Mouse (Mus musculus) gastrocnemius, postnatal 14 days (tissue): ENCODE measurements around the gene Ranbp6. TPM values are rescaled to one million over a fixed set of nuclear protein-coding genes. Genes with fewer than 3 reads are reported as not detected.
A peak's percentile ranks its signal among the peaks of the same experiment; 100 is the strongest.

Source experiments
- DNase-seq: peaks from one replicate; pipeline ENCODE4 v3.0.0; 2021; ENCODE audit warnings: mixed read lengths
- intact Hi-C: fragments of 180-260 bp; cut with DNase I; formaldehyde crosslinking; loops from one replicate; pipeline ENCODE4 v1.15.1; 2025; ENCODE audit warnings: low total_unique reads
- long read RNA-seq, 2 experiments: library from polyadenylated mRNA; stranded (forward); transcript quantifications; one replicate each; pipeline ENCODE4 v2.0.0; 2021
- total RNA-seq, 2 experiments: library from RNA; stranded (reverse); gene quantifications; 2 replicates each; pipeline ENCODE4 v1.2.3; 2021

Gene Ranbp6
- 1 to 10 TPM; 8.0 to 8.1 TPM for total RNA-seq
- long read RNA-seq, experiment 1, full-length matches to known transcripts, result 5 of 5 reads
- long read RNA-seq, experiment 1, partial matches to known transcripts, result 0 of 5 reads
- long read RNA-seq, experiment 1, other reads (novel, unspliced or antisense), result 0 of 5 reads
- long read RNA-seq, experiment 2, full-length matches to known transcripts, result 11 of 11 reads
- long read RNA-seq, experiment 2, partial matches to known transcripts, result 0 of 11 reads
- long read RNA-seq, experiment 2, other reads (novel, unspliced or antisense), result 0 of 11 reads

- DNase-seq, result peak; percentile 92
- intact Hi-C loops, result no loop called here
These were observed at the start of gene Ranbp6 for GRCm38 (mm10) chr19:29812581-29813460. Gene Ranbp6, minus strand, starts transcription at chr19:29812974.

GRCm38 (mm10) chr19:29860816-29861215 is 48.0 kb upstream of the Ranbp6 start:
- DNase-seq, result no peak
- intact Hi-C loops, result no loop called here

- intact Hi-C loops, result no loop called here
These were observed 44.5 kb upstream of the Ranbp6 start for GRCm38 (mm10) chr19:29857267-29857666.

GRCm38 (mm10) chr19:29853711-29854110 is 40.9 kb upstream of the Ranbp6 start:
- intact Hi-C loops, result no loop called here
- DNase-seq, result peak; percentile 9

More at GRCm38 (mm10) chr19:29857267-29857666, 44.5 kb upstream of the Ranbp6 start:
- DNase-seq, result no peak

DNA sequence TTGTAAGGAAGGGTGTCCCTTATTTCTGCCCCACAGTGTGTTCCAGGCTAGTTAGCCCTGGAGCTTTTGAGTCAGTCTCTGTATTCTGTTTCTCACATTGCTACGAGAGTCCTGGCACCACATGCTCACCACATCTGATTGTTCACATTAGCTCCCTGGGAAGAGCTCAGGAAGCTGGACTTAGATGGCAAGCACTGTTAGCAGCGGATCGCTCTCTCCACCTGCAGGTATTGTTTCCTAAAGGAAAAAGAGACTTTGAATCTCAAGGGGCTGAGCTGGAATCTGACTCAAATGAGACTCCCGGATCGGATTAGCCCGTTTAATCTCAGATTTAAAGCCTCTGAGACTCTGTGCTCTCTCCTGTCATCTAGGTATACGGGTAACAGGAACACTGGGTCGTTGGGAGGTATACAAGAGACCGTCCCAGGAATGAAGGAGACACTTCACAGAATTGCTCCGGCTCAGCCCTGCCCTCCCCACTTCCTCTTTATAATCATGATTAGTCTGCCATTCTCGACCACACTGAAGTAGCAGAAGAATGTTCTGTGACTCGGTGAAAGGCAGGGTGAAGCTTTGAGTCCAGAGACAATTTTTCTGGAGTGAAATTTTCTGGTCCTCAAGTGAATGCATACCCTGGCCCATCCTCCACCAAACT is 38.4 kb upstream of the Ranbp6 start:
- DNase-seq, result no peak
- intact Hi-C loops, result no loop called here

- no peak for DNase-seq
- intact Hi-C loops, result no loop called here
These were observed 37.3 kb upstream of the Ranbp6 start for GRCm38 (mm10) chr19:29849924-29850551.

DNA sequence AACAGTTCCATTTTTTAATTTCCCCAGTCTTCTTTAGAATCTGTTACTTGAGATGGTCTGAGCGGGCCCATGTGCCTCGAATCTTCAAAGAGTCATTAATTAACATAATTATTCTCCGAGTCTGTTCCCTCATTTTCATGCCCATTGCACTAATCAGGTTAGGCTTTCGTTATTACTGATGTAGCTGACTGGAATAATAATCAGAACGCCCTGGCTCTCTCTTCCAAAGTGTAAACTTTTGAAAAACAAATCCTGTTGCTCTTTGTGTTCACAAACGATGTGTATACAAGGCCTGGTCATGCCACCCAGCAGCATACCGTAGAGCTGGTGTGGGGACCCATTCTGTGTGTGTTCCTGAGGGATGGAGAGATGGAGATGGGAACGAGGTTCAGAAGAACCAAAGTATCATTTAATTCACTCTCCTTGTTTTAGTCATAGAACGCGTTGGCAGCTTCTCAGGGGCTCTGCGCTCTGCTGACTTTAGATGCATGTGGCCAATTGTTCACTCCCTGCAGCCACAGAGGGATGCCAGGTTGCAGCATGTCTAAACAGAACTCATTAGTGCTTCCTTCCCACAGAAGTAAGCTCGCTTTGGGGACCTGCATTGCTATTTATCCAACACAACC is 31.4 kb upstream of the Ranbp6 start:
- intact Hi-C loops, result no loop called here
- peak; percentile 37 for DNase-seq

DNA sequence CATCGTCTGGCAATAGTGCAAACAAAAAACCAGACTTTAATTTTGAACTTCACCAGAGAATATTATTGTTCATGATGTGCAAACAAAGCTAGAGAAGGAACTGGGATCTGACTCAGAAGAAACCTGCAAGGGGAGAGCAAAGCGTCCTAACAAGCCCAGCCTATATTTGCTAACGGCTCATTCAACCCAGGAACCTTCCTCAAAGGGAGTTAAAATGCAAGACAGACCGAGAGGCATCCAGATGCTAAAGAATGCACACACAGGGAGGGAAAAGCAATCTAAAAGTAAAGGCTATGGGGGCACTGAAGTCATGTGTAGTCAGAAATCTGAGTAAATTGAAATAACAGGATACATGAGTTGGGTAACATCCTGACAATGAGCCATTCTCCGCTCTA is 30.9 kb upstream of the Ranbp6 start:
- no peak for DNase-seq
- intact Hi-C loops, result no loop called here

GRCm38 (mm10) chr19:29842973-29843372 is 30.2 kb upstream of the Ranbp6 start:
- intact Hi-C loops, result no loop called here
- no peak for DNase-seq

GRCm38 (mm10) chr19:29840642-29841041 is 27.9 kb upstream of the Ranbp6 start:
- DNase-seq, result peak; percentile 12

DNA sequence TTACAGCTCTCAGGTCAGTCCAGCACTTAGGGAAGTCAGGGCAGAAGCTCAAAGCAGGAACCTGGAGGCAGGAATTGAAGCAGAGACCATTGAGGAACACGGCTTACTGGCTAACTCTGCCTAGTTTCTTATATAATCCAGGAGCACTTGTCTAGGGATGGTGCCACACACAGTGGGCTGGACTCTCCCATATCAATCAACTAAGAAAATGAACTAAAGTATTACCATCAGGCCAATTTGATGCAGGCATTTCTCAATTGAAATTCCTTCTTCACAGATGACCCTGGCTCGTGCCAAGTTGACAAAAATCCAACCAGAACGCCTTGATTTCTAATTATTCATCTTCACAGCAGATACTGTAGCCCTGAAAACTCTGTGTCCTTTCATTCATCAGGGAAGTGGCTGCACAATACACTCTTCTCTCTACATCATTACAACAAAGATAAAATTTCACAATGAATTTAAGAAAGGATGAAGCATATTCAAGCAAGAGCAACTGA is 25.9 kb upstream of the Ranbp6 start:
- intact Hi-C loops, result no loop called here
- no peak for DNase-seq

More at GRCm38 (mm10) chr19:29840642-29841041, 27.9 kb upstream of the Ranbp6 start:
- intact Hi-C loops, result no loop called here

DNA sequence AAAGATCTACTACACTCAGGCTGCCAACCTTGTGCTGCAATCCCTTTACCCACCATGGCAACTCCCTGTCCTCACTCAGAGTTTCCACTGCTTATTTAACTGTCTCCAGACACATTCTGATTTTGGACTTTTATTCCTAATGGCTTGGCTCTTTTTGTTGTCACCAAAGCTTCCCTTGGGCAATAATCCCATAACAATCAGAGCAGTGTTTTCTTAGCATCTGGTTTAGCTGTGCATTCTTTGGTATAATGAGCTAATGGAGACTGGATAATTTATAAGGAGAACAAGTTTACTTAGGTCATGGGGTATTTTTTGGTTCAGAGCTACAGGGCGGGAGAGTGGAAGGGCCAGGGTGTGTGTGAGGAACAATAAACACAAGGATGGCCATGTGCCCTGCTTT is 25.4 kb upstream of the Ranbp6 start:
- DNase-seq, result no peak
- intact Hi-C loops, result no loop called here

DNA sequence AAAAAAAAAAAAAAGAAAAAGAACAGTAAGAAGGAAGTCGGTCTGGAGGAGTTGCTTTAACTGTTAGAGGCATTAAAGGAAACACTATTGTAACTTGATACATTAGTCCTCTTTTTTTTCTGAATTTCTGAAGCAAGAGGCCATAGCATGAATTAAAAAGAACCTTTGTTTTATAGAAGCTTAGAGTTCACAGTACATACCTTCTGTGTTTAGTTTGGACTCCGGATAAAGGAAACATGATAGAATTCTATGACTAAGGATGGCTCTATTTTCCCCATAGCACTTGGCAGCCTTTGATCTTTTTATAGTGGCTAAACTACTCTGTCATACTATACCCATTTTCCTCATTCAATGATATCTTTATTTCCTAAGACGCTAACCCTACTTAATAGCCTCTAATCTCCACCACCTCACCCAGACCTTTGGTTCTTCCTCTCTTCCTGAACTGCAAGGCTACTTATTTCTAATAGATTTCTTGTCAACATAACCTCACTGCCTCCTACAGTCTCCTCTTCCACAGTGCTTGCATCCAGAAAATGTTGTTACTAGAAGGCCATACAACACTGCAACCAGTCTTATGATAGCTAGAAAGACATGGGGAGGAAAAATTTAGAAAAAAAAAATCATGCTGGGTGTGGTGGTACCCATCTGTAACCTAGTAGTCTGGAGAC is 22.7 kb upstream of the Ranbp6 start:
- intact Hi-C loops, result no loop called here

DNA sequence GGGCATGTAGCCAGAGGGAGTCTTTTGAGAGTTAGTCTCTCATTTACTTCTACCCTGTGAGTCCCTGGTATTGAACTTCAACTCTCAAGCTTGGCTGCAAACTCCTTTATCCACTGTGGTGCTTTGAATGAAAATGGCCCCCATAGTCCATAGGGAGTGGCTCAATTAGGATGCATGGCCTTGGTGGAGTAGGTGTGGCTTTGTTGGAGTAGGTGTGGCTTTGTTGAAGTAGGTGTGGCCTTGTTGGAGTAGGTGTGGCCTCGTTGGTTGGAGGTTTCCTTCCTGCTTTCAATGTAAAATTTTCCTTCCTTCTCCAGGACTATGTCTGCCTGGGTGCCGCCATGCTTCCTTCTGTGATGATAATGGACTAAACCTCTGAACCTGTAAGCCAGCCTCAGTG is 18.1 kb upstream of the Ranbp6 start:
- no peak for DNase-seq
- intact Hi-C loops, result no loop called here

More for the DNA sequence above, 22.7 kb upstream of the Ranbp6 start:
- no peak for DNase-seq

DNA sequence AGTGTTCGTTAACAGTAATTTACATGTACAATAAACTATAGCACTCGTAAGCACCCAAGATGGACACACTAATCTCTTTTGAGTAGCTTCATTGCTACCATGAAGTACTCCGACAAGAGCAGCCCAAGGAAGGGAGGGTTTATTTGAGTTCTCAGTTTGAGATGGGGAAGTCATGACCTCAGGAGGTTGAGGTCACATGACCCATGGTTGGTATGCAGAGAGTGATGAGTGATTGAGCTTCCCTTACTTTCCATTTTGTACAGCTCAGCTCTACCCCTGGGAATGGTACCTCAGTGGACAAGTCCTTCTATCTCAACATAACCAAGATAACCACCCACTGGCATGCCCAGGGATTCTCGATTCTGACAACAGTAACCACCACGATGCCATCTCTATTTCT is 15.8 kb upstream of the Ranbp6 start:
- DNase-seq, result no peak
- intact Hi-C loops, result loop anchor here (5.0 to 10.0 kb wide), 3 partner anchors 154 to 376 kb away; no protein-coding TSS in a partner anchor

DNA sequence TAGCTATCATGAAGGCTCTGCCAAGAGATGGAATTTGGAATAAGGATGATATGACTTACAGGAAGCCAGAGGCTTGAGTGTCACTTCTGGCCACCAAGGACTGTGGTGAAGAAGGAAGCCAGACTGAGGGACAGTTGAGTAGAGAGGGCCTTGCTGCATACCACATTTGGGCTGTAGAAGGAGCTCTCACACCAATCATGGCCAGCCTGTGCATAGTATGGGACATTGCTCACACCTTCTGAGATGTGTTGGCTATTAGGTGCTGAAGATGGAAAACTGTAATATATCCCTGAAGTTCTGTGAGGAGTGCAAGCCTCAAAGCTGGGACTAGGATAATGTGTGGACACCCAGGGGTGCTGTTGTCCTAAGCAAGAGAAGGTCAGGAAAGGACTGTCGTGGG is 13.9 kb upstream of the Ranbp6 start:
- DNase-seq, result peak; percentile 5
- intact Hi-C loops, result loop anchor here (5.0 to 10.0 kb wide), 3 partner anchors 156 to 378 kb away; no protein-coding TSS in a partner anchor

DNA sequence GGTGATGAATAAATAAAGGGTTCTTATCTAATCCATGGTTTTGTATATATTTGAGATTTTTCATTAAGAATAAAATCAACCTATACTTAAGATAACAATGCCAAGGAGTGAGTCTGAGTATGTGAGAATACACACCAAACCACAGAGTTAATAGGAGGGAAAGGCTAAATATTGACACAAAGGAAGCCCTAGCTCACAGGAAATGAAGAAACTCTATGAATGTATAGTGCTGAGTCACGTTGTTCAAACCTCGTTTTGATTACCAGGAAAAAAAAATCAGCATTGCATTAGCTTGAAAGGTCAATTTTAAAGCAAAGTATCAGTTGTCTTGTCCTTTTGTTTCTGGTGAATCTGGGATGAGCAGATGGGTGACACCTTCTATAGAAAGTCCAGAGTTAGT is 12.2 kb upstream of the Ranbp6 start:
- no peak for DNase-seq
- intact Hi-C loops, result loop anchor here (5.0 to 10.0 kb wide), 3 partner anchors 157 to 380 kb away; no protein-coding TSS in a partner anchor

DNA sequence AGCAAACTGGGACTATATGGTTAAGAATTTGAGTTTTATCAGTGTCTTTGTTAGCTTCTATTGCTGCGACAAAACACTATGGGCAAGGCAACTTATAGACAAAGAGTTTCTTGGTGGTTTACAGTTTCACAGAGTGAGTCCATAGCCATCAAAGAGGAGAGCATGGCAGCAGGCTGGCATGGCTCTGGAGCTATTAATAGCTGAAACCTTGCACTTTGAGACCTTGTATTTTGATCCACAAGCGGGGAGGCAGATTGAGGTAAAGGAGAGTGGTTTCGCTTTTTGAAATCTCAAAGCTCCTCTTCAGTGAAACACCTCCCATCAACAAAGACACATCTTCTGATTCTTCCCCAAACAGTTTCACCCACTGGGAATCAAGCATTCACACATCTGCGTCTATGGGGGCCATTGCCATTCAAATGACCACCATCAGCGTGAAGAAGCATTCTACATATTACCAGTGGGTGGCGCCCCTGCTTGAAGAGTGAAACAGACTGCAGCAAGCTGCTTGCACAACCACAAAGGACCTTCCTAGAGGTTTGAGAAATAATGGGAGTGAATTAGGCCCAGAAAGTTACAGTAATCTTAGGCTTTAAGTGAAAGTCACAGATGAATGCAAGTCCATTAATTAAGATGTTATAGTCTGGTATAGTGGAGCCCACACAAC is 11.4 kb upstream of the Ranbp6 start:
- intact Hi-C loops, result loop anchor here (10.0 kb wide), 2 partner anchors 301 to 381 kb away; no protein-coding TSS in a partner anchor
- peak; percentile 53 for DNase-seq
